Mouse (Mus musculus): ENCODE measurements around the gene Ctf2. TPM values are rescaled to one million over a fixed set of nuclear protein-coding genes. Genes with fewer than 3 reads are reported as not detected.

Gene Ctf2
- polyA plus RNA-seq, 1 experiment from 2014 or later = 0.25 TPM

DNA sequence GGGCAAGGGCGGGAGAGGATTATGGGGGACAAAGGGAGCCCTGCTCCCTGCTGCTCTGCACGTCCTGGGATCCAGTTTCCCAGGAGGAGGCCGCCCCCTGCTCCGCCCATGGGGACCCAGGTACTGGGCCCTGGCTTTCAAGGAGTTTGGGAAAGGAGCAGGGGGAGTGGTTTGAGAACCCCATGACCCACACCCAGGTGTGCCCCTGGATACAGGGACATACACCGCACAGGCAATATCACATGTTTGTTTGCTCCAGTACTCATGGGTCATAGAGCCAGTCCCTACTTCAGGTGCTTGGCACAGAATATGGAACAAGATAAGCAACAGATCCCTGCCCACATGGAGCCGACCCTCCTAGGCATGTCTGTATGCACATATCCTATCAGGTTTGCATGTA is 6.0 kb downstream of the Ctf2 start:
- Histone ChIP-seq H3K36me3 (replicated peaks; ENCODE audit: control insufficient read depth, insufficient read depth) (no peaks in the 10 kb centered on the region), H3K9me3 (ENCODE audit: control insufficient read depth, low read length) (no peaks in the 10 kb centered on the region), H3K27me3 (ENCODE audit: control insufficient read depth, insufficient read depth, low read length) (no peaks in the 10 kb centered on the region), H3K4me3 (replicated peaks; ENCODE audit: low read length) (no peak overlapping the region), H3K27ac (no peak overlapping the region), H3K4me1 (replicated peaks; ENCODE audit: control insufficient read depth, insufficient read depth, low read length) (no peaks in the 10 kb centered on the region), H3K4me2 (replicated peaks) (no peak overlapping the region), H3K9ac (no peak overlapping the region)
- no peak for DNase-seq (ENCODE audit: low spot score)
- ATAC-seq (ENCODE audit: low FRiP score) = no peak
- 51% methylated on average over 6 of the region's 6 CpGs for WGBS

GRCm38 (mm10) chr7:127725490-127725889 is 6.5 kb downstream of the Ctf2 start:
- 30% methylated on average over 2 of the region's 2 CpGs for WGBS
- no peak overlapping the region for H3K27ac ChIP-seq
- no peaks in the 10 kb centered on the region for H3K9me3 ChIP-seq (ENCODE audit: control insufficient read depth, low read length)
- DNase-seq (ENCODE audit: low spot score) (no peak), ATAC-seq (ENCODE audit: low FRiP score) (no peak)
- H3K4me1 ChIP-seq (replicated peaks; ENCODE audit: control insufficient read depth, insufficient read depth, low read length) = no peaks in the 10 kb centered on the region
- H3K27me3 ChIP-seq (ENCODE audit: control insufficient read depth, insufficient read depth, low read length) = no peaks in the 10 kb centered on the region
- no peaks in the 10 kb centered on the region for H3K36me3 ChIP-seq (replicated peaks; ENCODE audit: control insufficient read depth, insufficient read depth)
- H3K9ac ChIP-seq = no peak overlapping the region
- no peak overlapping the region for H3K4me2 ChIP-seq (replicated peaks)
- no peak overlapping the region for H3K4me3 ChIP-seq (replicated peaks; ENCODE audit: low read length)

- H3K4me3 ChIP-seq (replicated peaks; ENCODE audit: low read length) = no peak overlapping the region
- H3K9me3 ChIP-seq (ENCODE audit: control insufficient read depth, low read length) = no peaks in the 10 kb centered on the region
- H3K36me3 ChIP-seq (replicated peaks; ENCODE audit: control insufficient read depth, insufficient read depth) = no peaks in the 10 kb centered on the region
- no peak overlapping the region for H3K4me2 ChIP-seq (replicated peaks)
- ATAC-seq (ENCODE audit: low FRiP score) = no peak
- DNase-seq (ENCODE audit: low spot score) = no peak
- H3K27ac ChIP-seq = no peak overlapping the region
- H3K27me3 ChIP-seq (ENCODE audit: control insufficient read depth, insufficient read depth, low read length) = 0 out of 2 replicates have a peak, but pooled peaks cover 3% of the 10 kb centered on the region
- peaks cover 9% of the 10 kb centered on the region for H3K4me1 ChIP-seq (replicated peaks; ENCODE audit: control insufficient read depth, insufficient read depth, low read length)
- WGBS = 95% methylated on average over 6 of the region's 6 CpGs
- H3K9ac ChIP-seq = no peak overlapping the region
Measured at GRCm38 (mm10) chr7:127719258-127719657, 12.7 kb downstream of the Ctf2 start.

- no peak overlapping the region for H3K9ac ChIP-seq
- 88% methylated on average over 6 of the region's 6 CpGs for WGBS
- peaks cover 9% of the 10 kb centered on the region for H3K4me1 ChIP-seq (replicated peaks; ENCODE audit: control insufficient read depth, insufficient read depth, low read length)
- no peak overlapping the region for H3K4me2 ChIP-seq (replicated peaks)
- H3K27ac ChIP-seq = no peak overlapping the region
- no peak overlapping the region for H3K4me3 ChIP-seq (replicated peaks; ENCODE audit: low read length)
- no peak for ATAC-seq (ENCODE audit: low FRiP score)
- 0 out of 2 replicates have a peak, but pooled peaks cover 3% of the 10 kb centered on the region for H3K27me3 ChIP-seq (ENCODE audit: control insufficient read depth, insufficient read depth, low read length)
- DNase-seq (ENCODE audit: low spot score) = no peak
- H3K9me3 ChIP-seq (ENCODE audit: control insufficient read depth, low read length) = no peaks in the 10 kb centered on the region
- no peaks in the 10 kb centered on the region for H3K36me3 ChIP-seq (replicated peaks; ENCODE audit: control insufficient read depth, insufficient read depth)
Measured at GRCm38 (mm10) chr7:127718339-127718738, 13.6 kb downstream of the Ctf2 start.

GRCm38 (mm10) chr7:127716992-127717391 is 15.0 kb downstream of the Ctf2 start:
- 0 out of 2 replicates have a peak, but pooled peaks cover 3% of the 10 kb centered on the region for H3K27me3 ChIP-seq (ENCODE audit: control insufficient read depth, insufficient read depth, low read length)
- H3K27ac ChIP-seq = no peak overlapping the region
- DNase-seq (ENCODE audit: low spot score) (peak; percentile 58), ATAC-seq (ENCODE audit: low FRiP score) (0 out of 2 replicates have a peak, but pooled peaks have one; percentile 61)
- H3K36me3 ChIP-seq (replicated peaks; ENCODE audit: control insufficient read depth, insufficient read depth) = no peaks in the 10 kb centered on the region
- peak overlapping the region; percentile 68 for H3K4me2 ChIP-seq (replicated peaks)
- 1% methylated on average over 41 of the region's 41 CpGs for WGBS
- H3K4me3 ChIP-seq (replicated peaks; ENCODE audit: low read length) = peak overlapping the region; percentile 31
- peak overlapping the region; percentile 54 for H3K9ac ChIP-seq
- H3K4me1 ChIP-seq (replicated peaks; ENCODE audit: control insufficient read depth, insufficient read depth, low read length) = peaks cover 13% of the 10 kb centered on the region
- H3K9me3 ChIP-seq (ENCODE audit: control insufficient read depth, low read length) = no peaks in the 10 kb centered on the region

GRCm38 (mm10) chr7:127714816-127715215 is 17.1 kb downstream of the Ctf2 start:
- Histone ChIP-seq H3K4me2 (replicated peaks) (no peak overlapping the region), H3K27me3 (ENCODE audit: control insufficient read depth, insufficient read depth, low read length) (0 out of 2 replicates have a peak, but pooled peaks cover 3% of the 10 kb centered on the region), H3K36me3 (replicated peaks; ENCODE audit: control insufficient read depth, insufficient read depth) (no peaks in the 10 kb centered on the region), H3K9ac (no peak overlapping the region), H3K4me1 (replicated peaks; ENCODE audit: control insufficient read depth, insufficient read depth, low read length) (peaks cover 13% of the 10 kb centered on the region), H3K27ac (no peak overlapping the region), H3K9me3 (ENCODE audit: control insufficient read depth, low read length) (no peaks in the 10 kb centered on the region), H3K4me3 (replicated peaks; ENCODE audit: low read length) (no peak overlapping the region)
- DNase-seq (ENCODE audit: low spot score) (no peak), ATAC-seq (ENCODE audit: low FRiP score) (no peak)
- WGBS = 84% methylated on average over 4 of the region's 4 CpGs

DNA sequence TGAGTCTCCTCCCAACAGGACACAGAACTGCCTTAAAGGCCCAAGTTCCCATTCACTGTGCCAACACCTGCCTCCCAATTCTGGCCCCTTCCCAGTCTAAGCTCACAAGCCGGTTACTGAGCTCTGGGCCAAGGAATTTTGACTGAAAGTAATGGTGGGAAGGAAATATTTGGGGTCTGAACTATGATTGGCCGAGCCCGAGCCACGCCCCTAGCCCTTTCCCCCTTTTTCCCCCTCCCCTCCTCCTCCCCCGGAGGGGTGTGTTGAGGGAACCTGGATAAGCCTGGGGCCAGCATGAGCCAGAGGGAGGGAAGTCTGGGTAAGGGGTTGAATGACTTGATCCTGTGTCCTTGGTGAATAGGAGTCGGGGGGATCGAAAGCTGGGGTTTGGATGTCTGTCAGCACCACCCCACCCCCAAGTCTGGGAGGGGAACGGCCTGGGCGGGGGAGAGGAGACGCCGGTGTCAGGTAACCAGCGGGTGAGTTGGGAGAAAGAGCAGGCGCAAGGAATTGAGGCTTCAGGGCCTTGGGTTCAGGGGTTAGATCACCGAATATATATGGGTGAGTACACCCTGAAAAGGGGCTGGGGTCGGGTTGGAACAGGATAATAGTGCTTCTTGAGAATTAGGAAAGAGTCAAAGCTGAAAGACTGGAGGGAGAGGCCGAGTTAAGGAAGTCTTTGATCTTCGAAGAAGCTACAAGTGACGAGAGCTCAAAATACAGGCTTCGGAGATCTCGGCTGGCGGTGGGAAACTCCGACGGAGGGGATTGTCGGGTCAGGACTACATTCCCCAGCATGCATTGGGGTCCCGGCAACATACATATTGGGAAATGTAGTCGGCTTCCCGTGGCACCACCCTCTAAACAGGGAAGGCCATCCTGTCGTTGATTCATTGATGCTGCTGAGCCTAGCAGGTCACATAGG is 19.2 kb downstream of the Ctf2 start, which contains the start of gene Ctf1:
Ctf1 (plus strand) TSS at position 276 of the 925 bp plus-strand sequence.
- Histone ChIP-seq H3K9me3 (ENCODE audit: control insufficient read depth, low read length) (no peaks in the 10 kb centered on the region), H3K36me3 (replicated peaks; ENCODE audit: control insufficient read depth, insufficient read depth) (no peaks in the 10 kb centered on the region), H3K4me3 (replicated peaks; ENCODE audit: low read length) (peak within 1 kb of the TSS; percentile 19), H3K9ac (0 out of 2 replicates have a peak within 1 kb of the TSS, but pooled peaks have one; percentile 6), H3K4me1 (replicated peaks; ENCODE audit: control insufficient read depth, insufficient read depth, low read length) (peaks cover 20% of the 10 kb centered on the region), H3K27me3 (ENCODE audit: control insufficient read depth, insufficient read depth, low read length) (0 out of 2 replicates have a peak, but pooled peaks cover 3% of the 10 kb centered on the region), H3K27ac (peak within 1 kb of the TSS; percentile 43), H3K4me2 (replicated peaks) (peak within 1 kb of the TSS; percentile 54)
- 2% methylated on average over 28 of the region's 28 CpGs for WGBS
- peak; percentile 64; the same call in 1 of the 2 replicates for ATAC-seq (ENCODE audit: low FRiP score)
- DNase-seq (ENCODE audit: low spot score) = peak; percentile 79

DNA sequence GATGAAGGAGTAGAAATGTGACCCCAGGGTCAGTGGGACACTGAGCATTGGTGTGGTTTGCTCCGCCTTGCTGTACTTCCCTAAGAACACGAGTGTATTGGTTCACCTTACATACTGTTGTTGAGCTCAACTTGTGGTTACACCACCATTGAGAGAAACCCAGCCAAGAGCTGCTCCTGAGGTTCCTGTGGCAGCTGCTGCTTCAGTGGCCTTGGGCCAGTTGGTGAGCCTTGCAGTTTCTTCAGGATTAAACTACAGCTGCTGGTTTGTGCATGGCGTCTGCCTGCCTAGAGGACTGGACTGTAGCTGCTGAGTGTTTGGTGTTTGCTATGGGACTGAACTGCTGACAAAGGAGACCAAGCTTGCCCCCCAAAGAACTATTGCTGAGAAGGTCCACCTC is 20.5 kb downstream of the Ctf2 start:
- no peak for ATAC-seq (ENCODE audit: low FRiP score)
- WGBS = 85% methylated on average over 3 of the region's 3 CpGs
- H3K9ac ChIP-seq = no peak overlapping the region
- H3K9me3 ChIP-seq (ENCODE audit: control insufficient read depth, low read length) = no peaks in the 10 kb centered on the region
- H3K4me1 ChIP-seq (replicated peaks; ENCODE audit: control insufficient read depth, insufficient read depth, low read length) = peaks cover 19% of the 10 kb centered on the region
- DNase-seq (ENCODE audit: low spot score) = no peak
- H3K27ac ChIP-seq = no peak overlapping the region
- no peak overlapping the region for H3K4me2 ChIP-seq (replicated peaks)
- no peaks in the 10 kb centered on the region for H3K27me3 ChIP-seq (ENCODE audit: control insufficient read depth, insufficient read depth, low read length)
- H3K36me3 ChIP-seq (replicated peaks; ENCODE audit: control insufficient read depth, insufficient read depth) = peaks cover 2% of the 10 kb centered on the region
- no peak overlapping the region for H3K4me3 ChIP-seq (replicated peaks; ENCODE audit: low read length)

DNA sequence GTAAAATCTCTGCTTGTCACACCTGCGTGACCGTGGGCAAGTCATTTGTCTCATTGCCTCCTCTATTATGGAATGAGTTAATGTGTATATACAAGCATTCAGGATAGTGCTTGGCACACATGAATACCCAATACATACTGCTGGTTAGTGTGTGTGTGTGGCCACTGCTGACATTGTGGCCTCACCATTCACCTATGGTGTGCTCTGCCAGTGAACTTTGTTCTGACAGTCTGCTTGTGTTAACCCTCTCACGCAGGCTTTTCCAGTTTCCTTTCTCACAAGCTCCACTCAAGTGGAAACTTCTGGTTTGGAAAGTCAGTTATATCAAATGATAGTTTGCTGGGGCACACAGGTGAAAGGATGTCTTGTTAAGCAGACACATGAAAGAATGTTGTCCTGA is 20.9 kb downstream of the Ctf2 start:
- Histone ChIP-seq H3K9ac (no peak overlapping the region), H3K9me3 (ENCODE audit: control insufficient read depth, low read length) (no peaks in the 10 kb centered on the region), H3K4me3 (replicated peaks; ENCODE audit: low read length) (no peak overlapping the region), H3K4me2 (replicated peaks) (no peak overlapping the region), H3K27ac (no peak overlapping the region), H3K36me3 (replicated peaks; ENCODE audit: control insufficient read depth, insufficient read depth) (peaks cover 6% of the 10 kb centered on the region), H3K27me3 (ENCODE audit: control insufficient read depth, insufficient read depth, low read length) (no peaks in the 10 kb centered on the region), H3K4me1 (replicated peaks; ENCODE audit: control insufficient read depth, insufficient read depth, low read length) (peaks cover 19% of the 10 kb centered on the region)
- no peak for DNase-seq (ENCODE audit: low spot score)
- WGBS = 88% methylated on average over 3 of the region's 3 CpGs
- no peak for ATAC-seq (ENCODE audit: low FRiP score)
